Mouse (Mus musculus) liver, adult 2 months (tissue): ENCODE measurements around the gene Klhdc10.

Source experiments
- CTCF ChIP-seq: fragments of 200-500 bp; IDR thresholded peaks from 2 replicates; pipeline ENCODE4 v1.5.1; 2011; ENCODE audit warnings: low read depth, low read length, control low read depth
- POLR2A ChIP-seq: fragments of 200-500 bp; IDR thresholded peaks from 2 replicates; pipeline ENCODE4 v1.6.1; 2011; ENCODE audit warnings: low read length, control low read depth; ENCODE audit not compliant: insufficient read depth; ENCODE audit errors: extremely low read depth

DNA sequence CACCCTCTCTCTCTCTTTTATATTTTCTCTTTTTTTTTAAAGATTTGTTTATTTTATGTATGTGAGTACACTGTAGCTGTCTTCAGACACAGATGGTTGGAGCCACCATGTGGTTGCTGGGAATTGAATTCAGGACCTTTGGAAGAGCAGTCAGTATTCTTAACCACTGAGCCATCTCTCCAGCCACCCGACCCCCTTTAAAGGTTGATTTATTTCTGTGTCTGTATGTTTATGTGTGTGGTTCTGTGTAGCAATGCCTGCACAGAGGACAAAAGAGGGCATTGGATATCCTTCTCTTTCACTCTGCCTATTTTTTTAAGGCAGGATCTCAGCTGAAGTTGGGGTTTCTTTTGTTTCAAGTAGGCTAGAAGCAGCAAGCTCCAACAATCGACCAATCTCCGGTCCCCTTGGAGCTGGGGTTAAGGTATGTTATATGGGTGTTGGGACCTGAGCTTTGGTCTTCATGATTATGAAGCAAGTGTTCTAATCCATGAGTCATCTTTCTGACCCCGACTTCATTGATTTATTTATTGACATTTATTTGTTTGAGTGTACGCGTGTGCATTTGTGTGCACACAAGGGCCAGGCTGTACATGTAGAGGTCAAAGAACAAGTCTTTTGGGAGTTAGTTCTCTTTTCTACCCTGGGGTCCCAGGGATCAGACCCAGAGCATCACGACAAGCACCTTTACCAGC, 7.9 kb downstream of the Klhdc10 start:
- TF ChIP-seq CTCF, result no peak
- no peak for TF ChIP-seq POLR2A
